Mouse (Mus musculus): ENCODE data around the gene Dnph1.
A peak's percentile ranks its signal among the peaks of the same experiment; 100 is the strongest.

Dnph1 gene

GRCm38 (mm10) chr17:46503847-46504638, 7.5 kb downstream of the Dnph1 start:
- no peak for DNase-seq

- DNase-seq: peak in 1 of 2 experiments; percentile 31
Measured at GRCm38 (mm10) chr17:46505617-46506016, 9.1 kb downstream of the Dnph1 start.

- peak in 1 of 2 experiments; percentile 48 for DNase-seq
Measured at GRCm38 (mm10) chr17:46511059-46511710, 14.7 kb downstream of the Dnph1 start.

GRCm38 (mm10) chr17:46513329-46513728, 16.8 kb downstream of the Dnph1 start:
- DNase-seq: no peak

- DNase-seq: no peak
Measured at GRCm38 (mm10) chr17:46519971-46520370, 23.5 kb downstream of the Dnph1 start.

GRCm38 (mm10) chr17:46520385-46520979, 24.0 kb downstream of the Dnph1 start:
- DNase-seq: no peak

GRCm38 (mm10) chr17:46521174-46521573, 24.7 kb downstream of the Dnph1 start:
- no peak for DNase-seq

- DNase-seq: peak in 1 of 2 experiments; percentile 58
Measured at GRCm38 (mm10) chr17:46521963-46522668, 25.6 kb downstream of the Dnph1 start.

GRCm38 (mm10) chr17:46525065-46525464, 28.6 kb downstream of the Dnph1 start:
- DNase-seq: no peak

- peak; percentile 88 to 93 for DNase-seq
Measured at GRCm38 (mm10) chr17:46525579-46526307, 29.2 kb downstream of the Dnph1 start.

- no peak for DNase-seq
Measured at GRCm38 (mm10) chr17:46543661-46544060, 47.1 kb downstream of the Dnph1 start.

GRCm38 (mm10) chr17:46545813-46546564, 49.5 kb downstream of the Dnph1 start, which contains the start of gene Cul9:
Cul9 (minus strand) TSS chr17:46546388.
- DNase-seq: peak; percentile 87 to 89

GRCm38 (mm10) chr17:46546591-46546990, 50.1 kb downstream of the Dnph1 start:
- DNase-seq: no peak

- peak in 1 of 2 experiments; percentile 39 for DNase-seq
Measured at GRCm38 (mm10) chr17:46546995-46547394, 50.5 kb downstream of the Dnph1 start.

- DNase-seq: peak in 1 of 2 experiments; percentile 54
Measured at GRCm38 (mm10) chr17:46547923-46548322, 51.4 kb downstream of the Dnph1 start.

- DNase-seq: peak in 1 of 2 experiments; percentile 27
Measured at GRCm38 (mm10) chr17:46548741-46549140, 52.2 kb downstream of the Dnph1 start.

- peak; percentile 65 to 84 for DNase-seq
Measured at GRCm38 (mm10) chr17:46549193-46549592, 52.7 kb downstream of the Dnph1 start.
